In the genomic region with DNA sequence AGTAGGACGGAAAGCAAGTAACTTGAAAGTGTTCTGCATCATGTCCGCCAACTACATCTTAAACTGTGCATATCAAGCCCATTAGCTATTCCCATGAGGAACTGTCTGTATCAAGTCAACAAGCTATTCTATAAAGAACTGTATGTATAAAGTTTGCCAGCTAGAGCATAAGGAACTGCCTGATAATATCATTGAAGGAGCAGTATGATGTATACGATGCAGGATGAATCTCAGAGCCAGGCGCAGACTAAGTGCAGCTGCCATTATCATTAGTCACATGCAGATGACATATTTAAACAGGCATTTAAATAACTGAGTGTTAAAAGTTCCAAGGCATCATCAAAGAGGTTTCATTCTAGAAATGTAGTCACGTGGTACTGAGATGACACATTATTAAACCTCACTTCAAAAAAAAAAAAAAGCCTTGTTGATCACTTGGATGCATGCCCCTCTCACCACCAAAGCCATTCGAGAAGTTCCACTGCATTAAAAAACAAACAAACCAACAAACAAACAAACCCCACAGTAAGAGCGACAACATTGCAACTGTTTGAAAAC, we compare ENCODE assay signal across 11 mouse cellular contexts.
"Had no signal": no experiment of that assay in that cellular context is flagged by ENCODE, and none has a peak within 500 bp of the region (broad histone marks: within the 10 kb centered on the region; RNA-seq: fewer than 3 reads in every experiment).

No protein-coding gene starts in this region.

- H3K9me3 ChIP-seq: limb, embryonic 12.5 days; liver, embryonic 13.5 days; midbrain, embryonic 13.5 days; neural tube, embryonic 12.5 days had no signal

- ATAC-seq: liver, postnatal 0 days; lung, postnatal 0 days; midbrain, embryonic 13.5 days had no signal

- H3K4me2 ChIP-seq: limb, embryonic 12.5 days; liver, embryonic 13.5 days; midbrain, embryonic 13.5 days; neural tube, embryonic 12.5 days had no signal

- H3K9ac ChIP-seq: limb, embryonic 12.5 days; liver, embryonic 13.5 days; liver, postnatal 0 days; midbrain, embryonic 13.5 days; neural tube, embryonic 12.5 days had no signal

- H3K4me3 ChIP-seq: limb, embryonic 12.5 days; liver, embryonic 13.5 days; midbrain, embryonic 13.5 days; neural tube, embryonic 12.5 days had no signal

- H3K36me3 ChIP-seq: limb, embryonic 12.5 days; liver, embryonic 13.5 days; midbrain, embryonic 13.5 days; neural tube, embryonic 12.5 days had no signal

- DNase-seq: kidney, postnatal 36 days; layer of hippocampus, adult 9-11 months; liver; liver, embryonic 13.5 days; liver, postnatal 0 days; lung, postnatal 36 days had no signal

- H3K4me1 ChIP-seq: limb, embryonic 12.5 days; liver, embryonic 13.5 days; midbrain, embryonic 13.5 days; neural tube, embryonic 12.5 days had no signal

- H3K27me3 ChIP-seq: limb, embryonic 12.5 days; liver, embryonic 13.5 days; midbrain, embryonic 13.5 days; neural tube, embryonic 12.5 days had no signal

- H3K27ac ChIP-seq: limb, embryonic 12.5 days; liver, embryonic 13.5 days; midbrain, embryonic 13.5 days; neural tube, embryonic 12.5 days; stomach, postnatal 0 days had no signal
